Mouse (Mus musculus) ES-E14 (cell line): Measurements from ENCODE around the gene Selenon. TPM values are rescaled to one million over a fixed set of nuclear protein-coding genes. Genes with fewer than 3 reads are reported as not detected.
A peak's percentile ranks its signal among the peaks of the same experiment; 100 is the strongest.

Source experiments
- DNase-seq: peaks from one replicate; pipeline ENCODE4 v3.0.0-alpha.2; 2013; ENCODE audit warnings: low read depth, low spot score
- H3K27ac ChIP-seq: 2 replicates; pipeline ENCODE4 v1.5.1; 2012; ENCODE audit warnings: low read depth, mild to moderate bottlenecking, low read length, moderate library complexity, mixed read lengths; ENCODE audit not compliant: poor library complexity, insufficient read depth, severe bottlenecking
- H3K36me3 ChIP-seq: 2 replicates; pipeline ENCODE4 v1.6.1; 2012; ENCODE audit warnings: mild to moderate bottlenecking, low read length, moderate library complexity, mixed read lengths; ENCODE audit not compliant: control insufficient read depth, poor library complexity, insufficient read depth, severe bottlenecking
- H3K4me1 ChIP-seq, 2 experiments: fragments of 150-350 bp in 1 of 2; sonication (generic) in 1 of 2; 2 replicates each; pipeline ENCODE4 v1.6.1; 2012; ENCODE audit warnings: low read length in 2 of 2, mild to moderate bottlenecking in 1 of 2, mixed read lengths in 1 of 2; ENCODE audit not compliant: control insufficient read depth in 2 of 2, insufficient read depth in 2 of 2, poor library complexity in 1 of 2
- H3K4me3 ChIP-seq, 2 experiments: fragments of 150-350 bp in 1 of 2; sonication (generic) in 1 of 2; 2 replicates each; pipeline ENCODE4 v1.5.1; 2012; ENCODE audit warnings: low read length in 2 of 2, low read depth in 1 of 2, mild to moderate bottlenecking in 1 of 2, mixed read lengths in 1 of 2; ENCODE audit not compliant: insufficient read depth in 1 of 2, poor library complexity in 1 of 2, severe bottlenecking in 1 of 2
- H3K9ac ChIP-seq: 2 replicates; pipeline ENCODE4 v1.6.1; 2012; ENCODE audit warnings: low read depth, mild to moderate bottlenecking, low read length, mixed read lengths; ENCODE audit not compliant: poor library complexity, insufficient read depth, severe bottlenecking
- H3K9me3 ChIP-seq: fragments of 150-350 bp; sonication (generic); 2 replicates; pipeline ENCODE4 v1.6.1; 2012; ENCODE audit warnings: low read depth, mild to moderate bottlenecking, low read length; ENCODE audit not compliant: control insufficient read depth, insufficient read depth
- CHD2 ChIP-seq: IDR thresholded peaks from 2 replicates; pipeline ENCODE4 v1.6.1; 2014; ENCODE audit warnings: mild to moderate bottlenecking, low read depth, low read length, inconsistent platforms
- HCFC1 ChIP-seq: IDR thresholded peaks from 2 replicates; pipeline ENCODE4 v1.6.1; 2012; ENCODE audit warnings: low read length, inconsistent platforms, borderline replicate concordance; ENCODE audit not compliant: insufficient read depth
- MAFK ChIP-seq: IDR thresholded peaks from 2 replicates; pipeline ENCODE4 v1.6.1; 2014; ENCODE audit warnings: mild to moderate bottlenecking, low read depth, low read length, inconsistent platforms; ENCODE audit not compliant: insufficient read depth
- ZC3H11A ChIP-seq: IDR thresholded peaks from 2 replicates; pipeline ENCODE4 v1.6.1; 2012; ENCODE audit warnings: low read depth, mild to moderate bottlenecking, inconsistent platforms, low read length, borderline replicate concordance
- ZNF384 ChIP-seq: IDR thresholded peaks from 2 replicates; pipeline ENCODE4 v1.6.1; 2012; ENCODE audit warnings: low read depth, low read length, inconsistent platforms
- in situ Hi-C, 2 experiments: fragments of 600-800 bp; cut with MboI; formaldehyde crosslinking; loops; one replicate each; pipeline ENCODE4 v1.15.1; 2025; ENCODE audit warnings: low sequenced_read_pairs in 2 of 2, inconsistent platforms in 1 of 2; ENCODE audit not compliant: unreplicated experiment in 2 of 2
- total RNA-seq: library from RNA; depleted of rRNA; stranded (reverse); fragments of 300-350 nt; gene quantifications from 2 replicates; pipeline ENCODE4 v1.2.3, GENCODE M21; 2012

The Selenon gene
- total RNA-seq, 1 experiment, result 8.3 TPM

DNA sequence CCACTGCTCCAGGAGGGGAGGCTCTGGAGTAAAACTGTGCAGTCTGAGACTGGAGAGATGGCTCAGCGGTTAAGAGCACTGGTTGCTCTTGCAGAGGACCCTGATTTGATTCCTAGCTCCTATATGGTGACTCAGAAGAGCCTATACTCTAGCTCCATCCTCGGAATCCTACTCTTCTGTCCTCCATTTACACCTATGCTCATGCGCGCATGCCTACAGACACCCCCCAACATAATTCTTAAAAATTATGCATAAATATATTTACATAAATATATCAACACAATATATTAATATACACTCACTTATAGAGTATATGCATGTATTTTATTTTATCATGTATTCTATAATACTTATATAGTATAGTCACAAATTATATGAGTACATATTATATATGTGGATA, 41.6 kb downstream of the Selenon start:
- no peak overlapping the region for H3K27ac ChIP-seq
- H3K4me1 ChIP-seq, result peaks cover 4 to 13% of the 10 kb centered on the region in 2 experiments
- H3K4me3 ChIP-seq, result peak overlapping the region in 1 of 2 experiments; percentile 87; a peak in 2 of 4 replicates
- H3K36me3 ChIP-seq, result peaks cover 6% of the 10 kb centered on the region; the same call in 1 of the 2 replicates
- in situ Hi-C loops, result no loop called here
- TF ChIP-seq ZC3H11A, result no peak
- no peak for TF ChIP-seq MAFK
- no peak for TF ChIP-seq HCFC1
- TF ChIP-seq CHD2, result no peak
- no peak for DNase-seq
- no peak overlapping the region for H3K9ac ChIP-seq
- no peaks in the 10 kb centered on the region for H3K9me3 ChIP-seq

DNA sequence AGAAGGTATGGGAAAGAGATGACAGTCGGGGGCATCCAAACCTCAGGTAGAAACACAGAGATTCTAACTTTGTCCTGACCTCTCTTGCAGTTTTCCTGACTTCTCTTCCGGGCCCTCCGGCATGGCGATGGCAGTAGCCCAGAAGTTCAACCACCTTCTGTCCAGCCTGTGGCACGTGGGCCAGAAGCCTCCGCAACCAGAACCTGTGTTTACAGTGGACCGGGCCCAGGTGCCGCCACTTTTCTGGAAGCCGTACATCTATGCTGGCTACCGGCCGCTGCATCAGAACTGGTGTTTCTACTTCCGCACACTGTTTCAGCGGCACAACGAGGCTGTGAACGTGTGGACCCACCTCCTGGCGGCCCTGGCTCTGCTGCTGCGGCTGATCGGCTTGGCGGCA, 45.3 kb downstream of the Selenon start:
- peak overlapping the region; percentile 39 for H3K9ac ChIP-seq
- in situ Hi-C loops, result no loop called here
- no peak for TF ChIP-seq MAFK
- TF ChIP-seq CHD2, result no peak
- no peak for TF ChIP-seq HCFC1
- TF ChIP-seq ZNF384, result no peak
- no peak for TF ChIP-seq ZC3H11A
- H3K4me3 ChIP-seq, result peak overlapping the region; percentile 30 to 54; a peak in 3 of 4 replicates
- no peak for DNase-seq
- no peak overlapping the region for H3K27ac ChIP-seq
- H3K9me3 ChIP-seq, result no peaks in the 10 kb centered on the region
- peaks cover 0 to 6% of the 10 kb centered on the region in 2 experiments; a peak in 2 of 4 replicates for H3K4me1 ChIP-seq
- no peaks in the 10 kb centered on the region for H3K36me3 ChIP-seq

DNA sequence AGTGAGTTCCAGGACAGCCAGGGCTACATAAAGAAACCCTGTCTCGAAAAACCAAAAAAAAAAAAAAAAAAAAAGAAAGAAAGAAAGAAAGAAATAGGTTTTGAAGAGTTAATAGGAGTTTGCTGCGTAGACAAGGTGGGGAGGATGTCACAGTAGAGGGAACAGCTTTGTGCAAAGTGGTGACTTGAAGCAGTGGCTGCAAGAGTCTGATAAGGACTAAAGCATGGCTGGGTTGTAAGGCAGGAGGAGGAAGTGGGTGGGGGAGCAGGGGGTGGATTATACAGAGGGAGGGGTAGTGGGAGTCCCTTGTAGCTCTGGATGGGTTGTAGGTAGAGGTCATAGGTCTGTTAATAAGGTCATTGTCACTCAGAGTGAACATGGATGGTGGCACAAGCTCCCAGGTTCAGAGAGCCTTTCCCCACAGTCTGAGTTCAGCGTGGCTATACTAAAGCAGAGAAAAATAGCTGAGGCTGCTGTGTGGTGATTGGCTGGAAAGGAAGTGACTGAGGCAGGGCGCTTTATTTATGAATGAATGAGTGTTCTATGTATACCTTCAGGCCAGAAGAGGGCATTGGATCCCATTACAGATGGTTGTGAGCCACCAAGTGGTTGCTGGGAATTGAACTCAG, 45.9 kb downstream of the Selenon start:
- no peak overlapping the region for H3K4me3 ChIP-seq
- H3K4me1 ChIP-seq, result peaks cover 0 to 6% of the 10 kb centered on the region in 2 experiments; a peak in 2 of 4 replicates
- no peaks in the 10 kb centered on the region for H3K36me3 ChIP-seq
- no peak overlapping the region for H3K9ac ChIP-seq
- no peaks in the 10 kb centered on the region for H3K9me3 ChIP-seq
- TF ChIP-seq CHD2 (no peak), HCFC1 (no peak), MAFK (no peak), ZNF384 (no peak), ZC3H11A (no peak)
- DNase-seq, result no peak
- in situ Hi-C loops, result no loop called here
- H3K27ac ChIP-seq, result no peak overlapping the region

DNA sequence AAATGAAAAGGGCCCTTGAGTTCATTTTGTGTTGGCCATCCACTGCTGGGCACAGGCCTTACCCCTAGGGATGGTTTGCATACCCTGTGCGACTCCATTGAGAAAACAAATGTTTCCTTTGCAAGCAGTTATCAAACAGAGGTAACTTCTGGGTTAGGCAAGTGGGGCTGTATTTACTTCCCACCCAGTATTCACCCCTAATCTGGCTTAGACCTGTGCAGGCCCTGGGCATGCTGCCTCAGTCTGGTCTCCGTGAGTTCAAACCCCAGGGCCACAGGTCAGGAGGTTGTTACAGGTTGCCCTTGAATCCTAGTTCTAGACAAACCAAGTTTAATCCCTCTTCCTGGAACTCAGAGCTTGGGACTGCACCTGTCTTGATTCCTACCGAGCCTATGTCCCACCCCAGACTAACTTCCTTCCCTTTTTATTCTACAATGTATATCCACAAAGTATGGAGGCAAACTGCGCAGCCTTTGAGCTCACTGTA, 46.6 kb downstream of the Selenon start:
- H3K36me3 ChIP-seq, result no peaks in the 10 kb centered on the region
- H3K9me3 ChIP-seq, result no peaks in the 10 kb centered on the region
- H3K4me1 ChIP-seq, result peaks cover 0 to 6% of the 10 kb centered on the region in 2 experiments; a peak in 2 of 4 replicates
- H3K27ac ChIP-seq, result no peak overlapping the region
- H3K4me3 ChIP-seq, result no peak overlapping the region
- TF ChIP-seq CHD2, result no peak
- TF ChIP-seq MAFK, result no peak
- DNase-seq, result no peak
- H3K9ac ChIP-seq, result no peak overlapping the region
- in situ Hi-C loops, result no loop called here

DNA sequence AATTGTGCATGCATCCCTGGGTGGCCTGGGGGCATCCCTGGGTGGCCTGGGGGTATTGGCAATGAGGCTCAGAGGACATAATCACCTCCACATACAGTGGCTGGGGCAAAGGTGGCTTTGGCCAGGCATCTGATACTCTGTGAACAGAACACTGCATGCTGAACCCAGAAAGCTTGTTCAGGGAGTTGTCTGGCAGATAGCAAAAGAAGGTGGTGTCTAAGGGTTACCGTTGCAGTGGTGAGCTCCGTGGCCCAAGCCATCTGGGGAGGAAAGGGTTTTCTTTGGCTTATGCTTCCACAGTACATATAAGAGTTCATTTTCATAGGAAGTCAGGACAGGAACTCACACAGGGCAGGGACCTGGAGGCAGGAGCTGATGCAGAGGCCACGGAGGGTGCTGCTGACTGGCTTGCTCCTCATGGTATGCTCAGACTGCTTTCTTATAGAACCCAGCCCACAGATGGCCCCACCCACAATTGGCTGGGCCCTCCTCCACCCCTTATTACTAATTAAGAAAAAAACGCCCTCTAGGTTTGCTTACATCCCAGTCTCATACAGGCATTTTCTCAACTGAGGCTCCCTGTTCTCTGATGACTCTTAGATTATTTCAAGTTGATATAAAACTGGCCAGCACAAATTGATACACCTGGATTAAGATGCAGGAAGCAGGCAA, 48.1 kb downstream of the Selenon start:
- TF ChIP-seq CHD2, result no peak
- no peak for TF ChIP-seq MAFK
- no peak for TF ChIP-seq HCFC1
- no peak for TF ChIP-seq ZC3H11A
- TF ChIP-seq ZNF384, result no peak
- Histone ChIP-seq H3K27ac (no peak overlapping the region), H3K9ac (no peak overlapping the region), H3K9me3 (no peaks in the 10 kb centered on the region), H3K4me1 (peaks cover 0 to 6% of the 10 kb centered on the region in 2 experiments; a peak in 2 of 4 replicates), H3K4me3 (no peak overlapping the region), H3K36me3 (no peaks in the 10 kb centered on the region)
- no peak for DNase-seq
- in situ Hi-C loops, result no loop called here
